11 mouse cellular contexts compared by ENCODE assay signal in the genomic region with DNA sequence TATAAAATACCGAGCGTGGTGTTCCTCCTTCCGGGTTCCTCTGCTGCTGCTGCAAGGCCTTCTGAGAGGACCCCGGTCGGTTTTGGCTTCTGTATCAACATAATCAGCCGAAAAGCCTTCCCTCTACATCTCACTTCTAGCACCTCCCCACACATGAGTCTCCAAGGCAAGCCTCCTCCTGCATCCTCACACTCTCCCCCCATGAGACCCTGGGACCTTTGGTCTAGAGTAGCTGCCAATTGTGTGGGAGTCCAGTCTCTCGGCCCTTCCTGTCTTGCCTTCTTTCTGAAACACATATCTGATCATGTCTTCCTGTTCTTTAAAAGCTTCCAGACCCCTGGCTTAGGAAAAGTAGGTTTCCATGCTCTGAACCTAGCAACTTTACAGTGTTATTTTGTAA.
DNase-seq lines count a peak whose midpoint lies in the region; ATAC-seq and TF ChIP-seq lines count a peak whose summit lies in the region.
"Had no signal": no experiment of that assay in that cellular context is flagged by ENCODE, and none has a peak within 500 bp of the region (broad histone marks: within the 10 kb centered on the region; RNA-seq: fewer than 3 reads in every experiment).

No protein-coding gene starts in this region.

- TF ChIP-seq EP300 in heart, postnatal 0 days (IDR thresholded peaks at IDR 0.05; ENCODE audit: low read depth): no peak

- H3K4me2 ChIP-seq in kidney, embryonic 16.5 days (replicated peaks; ENCODE audit: low read depth, low read length): peak overlapping the region; percentile 20; the same call in 1 of the 2 replicates
- peak overlapping the region; percentile 45 for H3K4me2 ChIP-seq in heart, postnatal 0 days (ENCODE audit: low read depth, low read length)
- H3K4me2 ChIP-seq: hindbrain, embryonic 14.5 days had no signal

- peak overlapping the region; percentile 75 for H3K27ac ChIP-seq in kidney, embryonic 16.5 days (ENCODE audit: low read length)
- peak overlapping the region; percentile 54 for H3K27ac ChIP-seq in heart, postnatal 0 days (ENCODE audit: low read depth)
- H3K27ac ChIP-seq: hindbrain, embryonic 14.5 days; macrophage had no signal

- H3K4me1 ChIP-seq in kidney, embryonic 16.5 days (ENCODE audit: insufficient read depth, low read length): peaks cover 23% of the 10 kb centered on the region
- peaks cover 13% of the 10 kb centered on the region; the same call in 1 of the 2 replicates for H3K4me1 ChIP-seq in heart, postnatal 0 days (ENCODE audit: control insufficient read depth, insufficient read depth)

- 0 out of 2 replicates have a peak, but pooled peaks cover 11% of the 10 kb centered on the region for H3K36me3 ChIP-seq in kidney, embryonic 16.5 days (ENCODE audit: insufficient read depth, low read length)
- H3K36me3 ChIP-seq in heart, postnatal 0 days (replicated peaks; ENCODE audit: control insufficient read depth, insufficient read depth, low read length): no peaks in the 10 kb centered on the region

- no peaks in the 10 kb centered on the region for H3K27me3 ChIP-seq in kidney, embryonic 16.5 days (ENCODE audit: insufficient read depth, low read length)
- H3K27me3 ChIP-seq in heart, postnatal 0 days (ENCODE audit: control insufficient read depth, insufficient read depth, low read length): no peaks in the 10 kb centered on the region

- 40% methylated on average over 7 of the region's 7 CpGs for WGBS in kidney, embryonic 16.5 days
- 52% methylated on average over 7 of the region's 7 CpGs for WGBS in heart, postnatal 0 days

- H3K4me3 ChIP-seq in kidney, embryonic 16.5 days (ENCODE audit: low read length): no peak overlapping the region
- H3K4me3 ChIP-seq in heart, postnatal 0 days (ENCODE audit: low read depth, low read length): peak overlapping the region; percentile 10; the same call in 1 of the 2 replicates

- H3K9me3 ChIP-seq in kidney, embryonic 16.5 days (ENCODE audit: low read length): no peaks in the 10 kb centered on the region
- no peaks in the 10 kb centered on the region for H3K9me3 ChIP-seq in heart, postnatal 0 days (replicated peaks; ENCODE audit: control insufficient read depth, low read length)

- H3K9ac ChIP-seq in kidney, embryonic 16.5 days (replicated peaks; ENCODE audit: low read length): peak overlapping the region; percentile 48
- H3K9ac ChIP-seq in heart, postnatal 0 days (replicated peaks; ENCODE audit: low read depth, low read length): 0 out of 2 replicates have a peak overlapping the region, but pooled peaks have one; percentile 9
- H3K9ac ChIP-seq: hindbrain, embryonic 14.5 days had no signal

- ATAC-seq in kidney, embryonic 16.5 days (ENCODE audit: low FRiP score, low TSS enrichment): no peak
- ATAC-seq in activated CD4-positive, CD25-positive, alpha-beta regulatory T cell, adult 4 months: peak; percentile 15
- peak; percentile 72 for ATAC-seq in heart, postnatal 0 days (ENCODE audit: insufficient read depth, low read depth)
- ATAC-seq in monocyte, adult 5-6 weeks (replicated peaks; ENCODE audit: insufficient number of reproducible peaks, low FRiP score, low TSS enrichment, poor library complexity, severe bottlenecking): no peak

- TF ChIP-seq CTCF in heart, postnatal 0 days (IDR thresholded peaks at IDR 0.05; ENCODE audit: low read depth): no peak

- no peak for DNase-seq in kidney, postnatal 25 days
- peak; percentile 26 for DNase-seq in adipocyte (ENCODE audit: low spot score)
- DNase-seq in heart, postnatal 0 days (ENCODE audit: low spot score): peak; percentile 39
- DNase-seq in frontal cortex, postnatal 14 days (ENCODE audit: low spot score in 2 of 2): no peak
- DNase-seq: cerebellum, adult 9-11 months; retina, postnatal 1 day had no signal

Comparison
In these comparisons a context has a peak if more than half of its experiments do, and no peak if none do; other contexts are left out.
1. ATAC-seq: peak in activated CD4-positive, CD25-positive, alpha-beta regulatory T cell, adult 4 months (single experiment) and heart, postnatal 0 days (single experiment); none in kidney, embryonic 16.5 days (single experiment) and monocyte, adult 5-6 weeks (single experiment).
2. DNase-seq: peak in adipocyte (single experiment) and heart, postnatal 0 days (single experiment); none in kidney, postnatal 25 days (0 of 2) and frontal cortex, postnatal 14 days (0 of 2).